Mouse (Mus musculus): ENCODE measurements around the gene Bend5.

DNA sequence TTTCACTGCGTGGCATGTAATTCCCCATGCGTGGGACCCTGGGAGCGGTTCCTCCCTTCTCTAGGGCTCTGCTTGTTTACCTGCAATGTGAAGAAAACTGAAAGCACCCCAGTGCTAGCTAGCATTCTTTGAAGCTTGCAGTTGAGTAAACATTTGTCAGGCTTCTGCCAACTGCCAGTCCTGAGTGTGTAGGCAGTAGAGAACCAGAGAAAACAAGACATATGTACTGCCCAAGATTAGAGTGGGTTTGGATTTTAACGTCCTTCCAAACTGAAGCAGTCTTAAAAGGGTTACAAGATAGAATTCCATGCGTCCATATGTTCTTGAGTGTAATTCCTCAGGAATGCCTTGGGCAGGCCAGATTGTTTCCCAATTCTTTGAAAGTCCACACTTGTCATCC is 17.6 kb downstream of the Bend5 start:
- no peak for TF ChIP-seq CTCF (IDR thresholded peaks at IDR 0.05; ENCODE audit: low read depth)
- no peak for TF ChIP-seq EP300 (IDR thresholded peaks at IDR 0.05; ENCODE audit: low read depth)

Data from heart, postnatal 0 days (tissue).